In the genomic region with DNA sequence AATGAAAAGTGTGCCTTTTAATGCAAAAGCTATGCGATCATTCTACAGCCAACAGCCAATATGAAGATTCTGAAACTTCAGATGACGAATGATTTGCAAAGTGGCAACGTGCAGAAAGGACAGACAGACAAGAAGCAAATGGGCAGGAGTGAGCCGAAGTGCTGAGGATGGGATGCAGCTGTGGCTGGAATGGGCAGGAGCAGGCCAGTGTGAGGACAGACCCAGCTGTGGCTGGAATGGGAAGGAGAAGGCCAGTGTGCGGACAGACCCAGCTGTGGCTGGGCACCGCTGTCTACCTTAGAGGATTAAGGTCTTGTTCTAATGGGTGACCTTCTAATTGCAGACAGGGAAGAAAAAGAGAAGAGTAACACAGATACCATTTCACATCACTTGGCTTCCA, we compare ENCODE assay signal across 31 mouse cellular contexts. TPM values are rescaled to one million over a fixed set of nuclear protein-coding genes. Genes with fewer than 3 reads are reported as not detected.
DNase-seq lines count a peak whose midpoint lies in the region; ATAC-seq and TF ChIP-seq lines count a peak whose summit lies in the region.
"Had no signal": no experiment of that assay in that cellular context is flagged by ENCODE, and none has a peak within 500 bp of the region (broad histone marks: within the 10 kb centered on the region; RNA-seq: fewer than 3 reads in every experiment).

No protein-coding gene starts in this region.

- H3K9me3 ChIP-seq in midbrain, embryonic 14.5 days (ENCODE audit: control insufficient read depth, low read length) = no peaks in the 10 kb centered on the region
- H3K9me3 ChIP-seq in midbrain, postnatal 0 days (ENCODE audit: low read length) = no peaks in the 10 kb centered on the region
- H3K9me3 ChIP-seq in lung, embryonic 15.5 days = no peaks in the 10 kb centered on the region
- no peaks in the 10 kb centered on the region for H3K9me3 ChIP-seq in forebrain, embryonic 14.5 days (replicated peaks; ENCODE audit: control insufficient read depth, low read length)
- H3K9me3 ChIP-seq: embryonic facial prominence, embryonic 12.5 days; forebrain, embryonic 15.5 days; heart, embryonic 13.5 days; intestine, embryonic 15.5 days; limb, embryonic 10.5 days; limb, embryonic 15.5 days; liver, embryonic 15.5 days; stomach, embryonic 15.5 days had no signal

- no peak for DNase-seq in midbrain, embryonic 14.5 days
- no peak for DNase-seq in midbrain, postnatal 0 days (ENCODE audit: low spot score)
- peak; percentile 44 for DNase-seq in lung, postnatal 25 days (ENCODE audit: low spot score)
- DNase-seq in heart, postnatal 4 days = no peak
- no peak for DNase-seq in forebrain, embryonic 14.5 days (ENCODE audit: low spot score)
- no peak for DNase-seq in kidney, postnatal 14 days
- DNase-seq: adrenal gland, postnatal 10 days; B cell, adult 2 months; cerebellum, adult 11 months; cerebellum, adult 9-10 months; cerebellum, postnatal 36 days; gastrocnemius, postnatal 36 days; heart, adult 2 months; heart, postnatal 10 days; kidney, adult 9 months; kidney, postnatal 10 days; layer of hippocampus, adult 9-11 months; right cerebral cortex, postnatal 25 days had no signal

- no peaks in the 10 kb centered on the region for H3K27me3 ChIP-seq in midbrain, embryonic 14.5 days (ENCODE audit: control insufficient read depth, insufficient read depth, low read length)
- H3K27me3 ChIP-seq in midbrain, postnatal 0 days (ENCODE audit: insufficient read depth, low read length) = no peaks in the 10 kb centered on the region
- no peaks in the 10 kb centered on the region for H3K27me3 ChIP-seq in lung, embryonic 15.5 days
- H3K27me3 ChIP-seq in forebrain, embryonic 14.5 days (replicated peaks; ENCODE audit: control insufficient read depth, insufficient read depth, low read length) = no peaks in the 10 kb centered on the region
- H3K27me3 ChIP-seq: embryonic facial prominence, embryonic 12.5 days; forebrain, embryonic 15.5 days; heart, embryonic 13.5 days; hindbrain, embryonic 12.5 days; intestine, embryonic 15.5 days; limb, embryonic 15.5 days; liver, embryonic 15.5 days; midbrain, embryonic 13.5 days; Patski; stomach, embryonic 15.5 days had no signal

- 0 out of 2 replicates have a peak, but pooled peaks have one; percentile 55 for ATAC-seq in midbrain, embryonic 14.5 days (ENCODE audit: low FRiP score, low TSS enrichment)
- ATAC-seq in midbrain, postnatal 0 days (ENCODE audit: low FRiP score) = no peak
- peak; percentile 69; the same call in 1 of the 2 replicates for ATAC-seq in lung, embryonic 15.5 days (ENCODE audit: borderline replicate concordance, extremely low read depth, low FRiP score, low TSS enrichment)
- ATAC-seq in forebrain, embryonic 14.5 days = no peak
- ATAC-seq: forebrain, embryonic 15.5 days; hindbrain, postnatal 0 days; intestine, embryonic 15.5 days; midbrain, embryonic 13.5 days; Patski had no signal

- no peak overlapping the region for H3K27ac ChIP-seq in midbrain, embryonic 14.5 days (replicated peaks; ENCODE audit: low read depth, low read length)
- H3K27ac ChIP-seq in midbrain, postnatal 0 days (ENCODE audit: low read depth, low read length) = no peak overlapping the region
- no peak overlapping the region for H3K27ac ChIP-seq in lung, embryonic 15.5 days
- no peak overlapping the region for H3K27ac ChIP-seq in forebrain, embryonic 14.5 days (ENCODE audit: low read depth, low read length)
- H3K27ac ChIP-seq: embryonic facial prominence, embryonic 12.5 days; forebrain, embryonic 15.5 days; heart, adult 2 months; heart, embryonic 13.5 days; hindbrain, embryonic 12.5 days; hindbrain, postnatal 0 days; intestine, embryonic 15.5 days; limb, embryonic 10.5 days; limb, embryonic 15.5 days; liver, embryonic 15.5 days; midbrain, embryonic 13.5 days; stomach, embryonic 15.5 days had no signal

- 85% methylated on average over 6 of the region's 6 CpGs for WGBS in midbrain, embryonic 14.5 days
- WGBS in midbrain, postnatal 0 days = 84% methylated on average over 6 of the region's 6 CpGs
- 50% methylated on average over 6 of the region's 6 CpGs for WGBS in lung, embryonic 15.5 days
- 86% methylated on average over 6 of the region's 6 CpGs for WGBS in forebrain, embryonic 14.5 days

- no peak for TF ChIP-seq CTCF in midbrain, postnatal 0 days (IDR thresholded peaks at IDR 0.05)

- H3K4me3 ChIP-seq in midbrain, embryonic 14.5 days (replicated peaks; ENCODE audit: low read depth, low read length) = no peak overlapping the region
- H3K4me3 ChIP-seq in midbrain, postnatal 0 days (ENCODE audit: low read depth, low read length) = no peak overlapping the region
- no peak overlapping the region for H3K4me3 ChIP-seq in lung, embryonic 15.5 days
- no peak overlapping the region for H3K4me3 ChIP-seq in forebrain, embryonic 14.5 days (ENCODE audit: low read depth, low read length)
- H3K4me3 ChIP-seq: embryonic facial prominence, embryonic 12.5 days; forebrain, embryonic 15.5 days; heart, adult 2 months; heart, embryonic 13.5 days; hindbrain, embryonic 12.5 days; intestine, embryonic 15.5 days; limb, embryonic 10.5 days; limb, embryonic 15.5 days; liver, embryonic 15.5 days; midbrain, embryonic 13.5 days; stomach, embryonic 15.5 days had no signal

- H3K9ac ChIP-seq in midbrain, embryonic 14.5 days (replicated peaks; ENCODE audit: low read length) = no peak overlapping the region
- H3K9ac ChIP-seq in midbrain, postnatal 0 days (replicated peaks; ENCODE audit: low read length, poor library complexity, severe bottlenecking) = no peak overlapping the region
- no peak overlapping the region for H3K9ac ChIP-seq in lung, embryonic 15.5 days
- H3K9ac ChIP-seq in forebrain, embryonic 14.5 days (ENCODE audit: low read length) = no peak overlapping the region
- H3K9ac ChIP-seq: embryonic facial prominence, embryonic 12.5 days; forebrain, embryonic 15.5 days; heart, embryonic 13.5 days; hindbrain, embryonic 12.5 days; intestine, embryonic 15.5 days; limb, embryonic 15.5 days; liver, embryonic 15.5 days; midbrain, embryonic 13.5 days; stomach, embryonic 15.5 days had no signal

- peaks cover 7% of the 10 kb centered on the region for H3K4me1 ChIP-seq in midbrain, embryonic 14.5 days (ENCODE audit: control insufficient read depth, insufficient read depth, low read length)
- H3K4me1 ChIP-seq in midbrain, postnatal 0 days (ENCODE audit: insufficient read depth, low read length) = no peaks in the 10 kb centered on the region
- H3K4me1 ChIP-seq in lung, embryonic 15.5 days = peaks cover 22% of the 10 kb centered on the region
- H3K4me1 ChIP-seq in forebrain, embryonic 14.5 days (ENCODE audit: control insufficient read depth, insufficient read depth, low read length) = no peaks in the 10 kb centered on the region

- H3K4me2 ChIP-seq in midbrain, embryonic 14.5 days (ENCODE audit: low read length) = no peak overlapping the region
- no peak overlapping the region for H3K4me2 ChIP-seq in midbrain, postnatal 0 days (ENCODE audit: low read depth, low read length, poor library complexity, severe bottlenecking)
- no peak overlapping the region for H3K4me2 ChIP-seq in lung, embryonic 15.5 days
- H3K4me2 ChIP-seq in forebrain, embryonic 14.5 days (ENCODE audit: low read length) = no peak overlapping the region
- H3K4me2 ChIP-seq: embryonic facial prominence, embryonic 12.5 days; forebrain, embryonic 15.5 days; heart, embryonic 13.5 days; hindbrain, embryonic 12.5 days; intestine, embryonic 15.5 days; limb, embryonic 15.5 days; liver, embryonic 15.5 days; midbrain, embryonic 13.5 days; stomach, embryonic 15.5 days had no signal

- peaks cover 3% of the 10 kb centered on the region; the same call in 1 of the 2 replicates for H3K36me3 ChIP-seq in midbrain, embryonic 14.5 days (ENCODE audit: control insufficient read depth, insufficient read depth, low read length)
- 0 out of 2 replicates have a peak, but pooled peaks cover 4% of the 10 kb centered on the region for H3K36me3 ChIP-seq in midbrain, postnatal 0 days (ENCODE audit: insufficient read depth, low read length)
- H3K36me3 ChIP-seq in lung, embryonic 15.5 days = peaks cover 13% of the 10 kb centered on the region; the same call in 1 of the 2 replicates
- H3K36me3 ChIP-seq in forebrain, embryonic 14.5 days (ENCODE audit: control insufficient read depth, insufficient read depth, low read length) = peaks cover 7% of the 10 kb centered on the region
- H3K36me3 ChIP-seq: intestine, embryonic 15.5 days had no signal

RNA-seq across cellular contexts. Expression of gene Tet2, which starts 9.3 kb away (rescaled TPM):
- 25.6 and 27.3 TPM in 2 replicates for polyA plus RNA-seq in midbrain, embryonic 14.5 days (2014; fragmentation: Nextera tagmentation; extraction: Ambion mirVana)
- total RNA-seq in midbrain, postnatal 0 days (2014; rRNA removed) = 46.5 and 49.1 TPM in 2 replicates
- 12.6 and 17.2 TPM in 2 replicates for polyA plus RNA-seq in midbrain, postnatal 0 days (2015; fragmentation: Nextera tagmentation; extraction: Ambion mirVana)
- 15.3 and 17.8 TPM in 2 replicates for polyA plus RNA-seq in lung, embryonic 15.5 days (2015; fragmentation: Nextera tagmentation; extraction: Ambion mirVana)
- 10 to 100 TPM; 41.7 to 48.3 TPM for total RNA-seq in heart, postnatal 4 days (2021)
- 13.1 and 17.0 TPM in 2 replicates for polyA plus RNA-seq in forebrain, embryonic 14.5 days (2014; fragmentation: Nextera tagmentation; extraction: Ambion mirVana)

Comparison
In these comparisons a context has a peak if more than half of its experiments do, and no peak if none do; other contexts are left out.
1. ATAC-seq: peak in midbrain, embryonic 14.5 days (single experiment) and lung, embryonic 15.5 days (single experiment); none in midbrain, postnatal 0 days (single experiment) and forebrain, embryonic 14.5 days (single experiment).